Mouse (Mus musculus): ENCODE data around the gene Chid1.
A peak's percentile ranks its signal among the peaks of the same experiment; 100 is the strongest.

The Chid1 gene

DNA sequence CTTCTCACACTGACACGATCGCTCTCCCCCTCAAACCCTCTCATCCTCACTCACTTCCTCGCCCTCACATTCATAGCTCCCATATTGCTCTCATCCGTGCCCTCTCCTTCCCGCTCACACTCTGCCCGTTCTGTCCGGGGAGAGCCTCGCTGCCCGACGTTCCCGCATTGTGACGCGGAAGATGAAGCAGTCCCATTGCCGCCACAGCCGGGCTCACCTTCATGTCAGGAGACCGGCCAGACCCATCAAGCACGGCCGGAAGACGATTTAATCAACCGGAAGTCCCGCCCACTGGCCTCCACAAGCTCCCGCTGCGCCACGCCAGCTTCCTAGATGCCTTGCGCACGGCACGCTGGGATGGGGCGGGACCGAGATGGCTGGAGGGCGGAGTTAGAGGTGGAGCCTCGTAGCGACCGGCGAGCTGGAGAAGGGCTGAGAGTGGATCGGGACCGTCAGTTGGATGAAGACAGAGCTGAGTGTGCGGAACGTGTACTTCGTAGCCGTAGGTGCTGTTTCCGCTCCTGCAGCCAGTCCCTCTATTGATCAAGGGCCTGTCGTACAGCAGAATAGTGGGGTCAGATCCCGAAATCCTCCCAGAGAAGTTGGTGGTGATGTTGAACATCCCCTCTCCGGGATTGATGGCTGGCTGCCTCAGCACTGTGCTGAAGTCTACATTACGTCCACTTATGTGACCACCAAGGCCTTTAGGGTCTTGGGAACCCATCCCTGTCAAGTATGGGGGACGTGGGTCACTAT lies at the start of gene Chid1:
Gene Chid1, minus strand, starts transcription at position 302 of the 756 bp plus-strand sequence.
- peak; percentile 95 to 97 for DNase-seq (ENCODE audit: low spot score in 2 of 2)

DNA sequence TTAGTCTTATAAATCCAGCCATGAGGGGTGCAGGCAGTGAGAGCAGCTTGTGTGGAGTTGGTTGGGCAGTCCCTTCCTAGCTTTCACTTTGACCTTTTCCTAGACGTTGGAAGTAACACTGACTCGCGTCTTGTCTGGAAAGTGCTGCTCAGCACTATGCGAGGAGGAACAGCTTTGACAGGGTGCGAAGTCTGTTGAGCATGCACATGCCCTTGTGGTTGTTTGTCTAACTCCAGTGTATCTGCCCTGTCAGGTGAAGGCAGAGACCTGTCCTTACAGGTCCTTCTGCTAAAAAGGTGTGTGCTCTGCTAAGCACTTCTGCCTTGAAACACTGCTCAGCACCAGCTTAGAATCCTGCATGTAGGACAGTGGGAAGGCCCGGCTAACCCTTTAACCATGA lies 49.2 kb upstream of the Chid1 start:
- DNase-seq (ENCODE audit: low spot score in 2 of 2): no peak

DNA sequence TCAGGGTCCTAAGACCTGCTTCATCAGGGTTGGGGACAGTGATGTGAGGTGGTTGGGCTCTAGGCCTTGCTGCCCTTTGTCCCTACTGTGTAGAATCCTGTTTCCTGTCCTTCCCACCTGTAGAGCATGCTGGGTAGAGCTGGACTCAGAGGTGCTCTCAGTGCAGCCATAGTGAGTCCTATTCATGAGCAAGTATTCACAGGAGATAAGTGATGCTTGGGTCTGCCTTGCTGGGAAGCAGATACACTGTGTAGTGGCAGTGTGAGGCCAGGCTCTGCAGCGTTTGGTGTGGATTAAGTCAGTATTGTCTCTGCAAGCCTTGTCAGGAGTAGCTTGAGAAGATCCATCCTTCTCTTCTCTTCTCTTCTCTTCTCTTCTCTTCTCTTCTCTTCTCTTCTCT lies 46.2 kb upstream of the Chid1 start:
- no peak for DNase-seq (ENCODE audit: low spot score in 2 of 2)

DNA sequence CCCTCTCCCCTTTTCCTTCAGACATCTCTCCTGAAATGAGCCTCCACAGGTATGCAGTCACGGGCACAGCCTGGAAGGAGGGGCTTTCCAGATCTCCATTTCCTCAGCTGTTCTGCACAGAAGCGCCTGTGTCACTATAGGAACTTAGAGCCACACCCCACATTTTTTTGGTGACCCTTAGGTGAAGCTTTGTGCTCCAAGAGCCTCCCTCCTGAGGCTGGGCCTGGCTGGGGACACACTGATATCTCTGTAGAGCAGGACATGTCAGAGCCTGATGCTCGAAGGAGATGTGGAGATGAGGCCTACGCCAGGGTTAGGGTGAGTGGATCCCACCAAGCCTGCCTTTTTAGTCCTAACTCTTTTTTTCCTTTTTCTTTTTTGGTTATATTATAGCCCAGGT lies 45.6 kb upstream of the Chid1 start:
- DNase-seq (ENCODE audit: low spot score in 2 of 2): no peak

DNA sequence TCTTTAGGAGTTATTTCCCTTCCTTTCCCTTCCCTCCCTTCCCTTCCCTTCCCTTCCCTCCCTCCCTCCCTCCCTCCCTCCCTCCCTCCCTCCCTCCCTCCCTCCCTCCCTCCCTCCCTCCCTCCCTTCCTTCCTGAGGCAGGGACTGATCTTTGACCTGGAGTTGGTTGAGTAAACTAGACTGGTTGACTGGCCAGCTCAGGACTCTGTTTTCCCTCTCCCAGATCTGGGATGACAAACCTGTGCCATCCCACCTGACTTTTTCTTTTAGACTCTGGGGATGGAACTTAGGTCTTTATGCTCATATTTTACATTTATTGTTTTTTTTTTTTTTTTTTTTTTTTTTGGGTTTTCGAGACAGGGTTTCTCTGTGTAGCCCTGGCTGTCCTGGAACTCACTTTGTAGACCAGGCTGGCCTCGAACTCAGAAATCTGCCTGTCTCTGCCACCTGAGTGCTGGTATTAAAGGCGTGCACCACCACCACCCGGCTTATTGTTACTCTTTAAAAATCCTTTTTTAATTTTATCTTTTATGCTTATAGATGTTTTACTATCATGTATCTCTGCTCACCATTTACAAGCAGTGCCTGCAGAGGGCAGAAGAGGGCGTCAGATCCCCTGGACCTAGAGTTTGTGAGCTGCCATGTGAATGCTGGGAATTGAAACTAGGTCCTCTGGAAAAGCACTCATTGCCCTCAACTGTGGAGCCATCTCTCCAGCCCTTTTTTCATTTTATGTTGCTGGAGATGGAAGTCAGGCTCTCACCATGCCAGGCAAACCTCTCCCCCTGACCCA lies 44.6 kb upstream of the Chid1 start:
- no peak for DNase-seq (ENCODE audit: low spot score in 2 of 2)

DNA sequence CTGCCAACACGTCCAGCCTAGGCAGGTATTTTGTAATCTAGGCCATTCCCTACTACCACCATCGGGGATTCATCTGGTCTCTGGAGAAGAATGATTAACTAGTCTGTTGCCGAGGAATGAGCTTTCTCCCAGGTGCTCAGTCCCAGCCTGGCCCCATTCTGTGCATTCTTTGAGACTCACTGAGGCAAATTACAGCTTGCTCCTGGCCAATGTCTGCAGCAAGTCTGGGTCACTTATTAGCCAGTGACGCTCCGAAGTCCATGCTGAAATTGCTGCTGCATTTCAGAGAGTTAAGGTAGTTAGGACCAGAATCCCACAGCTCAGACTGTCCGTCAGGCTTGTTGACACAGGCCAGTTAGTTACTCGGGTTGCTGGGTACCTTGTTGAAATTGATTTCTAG lies 41.7 kb upstream of the Chid1 start:
- no peak for DNase-seq (ENCODE audit: low spot score in 2 of 2)

DNA sequence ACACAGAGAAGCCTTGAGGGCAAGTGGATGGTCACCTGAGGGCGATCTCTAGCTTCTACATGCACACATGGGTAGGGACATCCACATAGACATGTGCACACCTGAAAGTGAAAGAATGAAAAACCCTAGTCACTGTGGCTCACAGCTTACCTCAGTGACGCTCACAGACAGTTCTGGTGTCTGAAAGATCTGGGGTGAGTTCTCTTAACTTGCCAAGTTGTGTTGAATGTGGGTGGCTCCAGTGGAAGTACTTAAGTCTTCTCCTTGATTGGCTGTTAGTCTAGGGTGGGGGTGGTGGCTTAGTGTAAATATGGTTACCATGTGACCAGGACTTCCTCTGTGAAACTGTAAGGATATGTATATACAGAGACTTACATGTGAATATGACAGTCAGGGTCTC lies 39.3 kb upstream of the Chid1 start:
- no peak for DNase-seq (ENCODE audit: low spot score in 2 of 2)

DNA sequence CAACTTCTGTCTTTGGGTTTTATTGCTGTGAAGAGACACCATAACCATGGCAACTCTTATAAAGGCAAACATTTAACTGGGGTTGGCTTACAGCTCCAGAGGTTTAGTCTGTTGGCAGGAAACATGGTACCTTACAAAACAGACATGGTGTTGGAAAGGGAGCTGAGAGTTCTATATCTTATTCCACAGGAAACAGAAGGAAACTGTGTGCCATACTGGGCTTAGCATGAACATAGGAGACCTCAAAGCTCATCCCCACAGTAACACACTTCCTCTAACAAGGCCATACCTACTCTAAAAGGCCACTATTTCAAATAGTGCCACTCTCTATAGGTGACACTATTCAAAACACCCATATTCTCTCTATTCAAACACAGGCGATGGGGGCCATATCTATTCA lies 38.9 kb upstream of the Chid1 start:
- no peak for DNase-seq (ENCODE audit: low spot score in 2 of 2)

DNA sequence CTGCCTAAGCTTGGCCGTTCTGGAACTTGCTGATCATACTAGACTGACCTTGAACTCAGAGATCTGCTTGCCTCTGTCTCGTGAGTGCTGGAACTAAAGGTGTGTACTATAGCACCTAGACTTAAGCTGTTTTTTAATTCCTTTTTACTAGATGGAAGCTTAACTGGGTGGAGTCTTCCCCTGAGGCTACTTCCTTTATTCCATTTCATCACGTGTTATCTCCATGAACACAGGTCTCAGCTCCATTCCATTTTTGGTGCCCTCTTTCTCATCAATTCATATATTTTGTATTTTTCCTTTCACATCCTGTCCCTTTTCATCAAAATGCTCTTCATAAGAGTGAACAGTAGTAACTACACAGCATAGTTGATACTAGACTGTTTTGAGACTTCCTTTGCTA lies 38.1 kb upstream of the Chid1 start:
- DNase-seq (ENCODE audit: low spot score in 2 of 2): no peak

DNA sequence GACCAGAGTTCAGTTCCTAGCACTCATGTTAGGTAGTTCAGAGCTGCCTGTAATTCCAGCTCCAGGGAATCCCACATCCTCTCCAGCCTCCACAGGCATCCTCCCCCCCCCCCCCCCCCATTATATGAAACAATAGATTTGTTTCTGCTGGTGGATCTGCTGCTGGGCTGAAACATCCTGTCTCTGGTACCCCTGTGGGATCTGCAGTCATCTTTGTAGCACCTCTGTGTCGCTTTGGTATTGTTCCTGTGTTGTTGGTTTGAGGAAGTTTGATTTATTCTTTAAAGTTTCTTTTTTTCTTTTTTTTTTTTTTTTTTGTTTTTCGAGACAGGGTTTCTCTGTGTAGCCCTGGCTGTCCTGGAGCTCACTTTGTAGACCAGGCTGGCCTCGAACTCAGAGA lies 35.8 kb upstream of the Chid1 start:
- DNase-seq (ENCODE audit: low spot score in 2 of 2): no peak

DNA sequence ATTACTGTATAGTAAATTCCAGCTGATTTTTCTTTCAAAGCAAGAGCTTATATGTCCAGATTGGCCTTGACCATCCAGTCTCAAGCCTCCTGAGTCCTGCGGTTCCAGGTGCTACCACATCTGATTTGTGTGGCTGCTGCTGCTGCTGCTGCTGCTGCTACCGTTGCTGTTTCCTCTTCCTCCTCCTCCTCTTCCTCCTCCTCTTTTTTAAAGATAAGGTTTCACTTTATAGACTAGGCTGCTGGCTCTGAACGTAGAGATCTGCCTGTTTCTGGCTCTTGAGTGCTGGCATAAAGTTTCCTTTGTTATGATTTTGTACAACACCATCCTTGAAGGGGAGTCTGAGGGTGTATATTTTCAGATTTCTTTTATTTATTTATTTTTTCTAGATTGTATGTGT lies 34.4 kb upstream of the Chid1 start:
- no peak for DNase-seq (ENCODE audit: low spot score in 2 of 2)

DNA sequence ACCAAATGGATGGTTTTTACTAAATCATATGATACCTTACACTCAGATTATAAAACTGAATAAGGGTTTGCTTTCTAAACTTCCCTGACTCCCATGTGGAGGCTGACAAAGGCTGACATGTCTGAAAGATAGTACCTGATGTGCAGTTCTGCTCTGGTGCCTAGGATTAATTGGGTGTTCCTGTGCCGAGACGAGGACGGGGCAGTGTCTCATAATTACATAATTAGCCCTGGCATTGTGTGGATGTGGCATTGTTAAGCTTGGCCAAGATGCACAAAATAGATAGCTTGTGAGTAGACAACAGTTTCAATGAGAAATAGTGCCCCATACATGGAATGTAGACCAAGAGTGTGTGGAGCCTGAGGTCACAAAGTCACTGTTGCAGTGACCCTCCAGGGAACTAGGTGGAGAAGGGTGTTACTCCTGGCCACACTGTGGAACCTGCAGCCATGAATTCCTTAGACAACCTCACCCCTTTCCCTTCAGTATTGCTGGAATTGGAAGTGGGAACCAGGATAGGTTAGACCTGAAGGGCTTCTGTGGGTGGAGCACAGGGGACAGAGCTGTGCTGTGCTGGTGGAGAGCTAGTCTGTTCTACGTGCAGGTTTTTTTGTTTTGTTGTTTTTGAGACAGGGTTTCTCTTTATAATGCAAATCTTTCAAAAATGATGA lies 31.1 kb upstream of the Chid1 start:
- DNase-seq (ENCODE audit: low spot score in 2 of 2): no peak

DNA sequence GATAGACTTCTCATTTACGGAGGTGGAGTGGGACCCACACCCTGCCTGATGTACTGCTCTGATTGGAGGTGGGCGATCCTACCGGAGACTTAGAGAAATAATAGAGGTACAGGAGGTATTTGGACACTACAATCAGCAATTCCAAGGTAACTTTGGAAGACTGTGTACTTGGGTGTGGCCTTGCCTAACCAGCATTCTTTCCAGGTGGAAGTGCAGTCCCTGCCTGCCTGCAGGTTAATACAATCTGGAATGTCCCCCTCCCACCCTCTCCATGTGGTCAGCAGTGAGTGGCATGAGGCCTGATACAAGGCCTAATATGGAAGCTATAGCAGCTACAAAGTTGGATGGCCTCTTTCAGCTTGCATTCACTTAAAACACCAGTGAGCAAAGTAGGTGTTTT lies 30.3 kb upstream of the Chid1 start:
- DNase-seq (ENCODE audit: low spot score in 2 of 2): no peak

DNA sequence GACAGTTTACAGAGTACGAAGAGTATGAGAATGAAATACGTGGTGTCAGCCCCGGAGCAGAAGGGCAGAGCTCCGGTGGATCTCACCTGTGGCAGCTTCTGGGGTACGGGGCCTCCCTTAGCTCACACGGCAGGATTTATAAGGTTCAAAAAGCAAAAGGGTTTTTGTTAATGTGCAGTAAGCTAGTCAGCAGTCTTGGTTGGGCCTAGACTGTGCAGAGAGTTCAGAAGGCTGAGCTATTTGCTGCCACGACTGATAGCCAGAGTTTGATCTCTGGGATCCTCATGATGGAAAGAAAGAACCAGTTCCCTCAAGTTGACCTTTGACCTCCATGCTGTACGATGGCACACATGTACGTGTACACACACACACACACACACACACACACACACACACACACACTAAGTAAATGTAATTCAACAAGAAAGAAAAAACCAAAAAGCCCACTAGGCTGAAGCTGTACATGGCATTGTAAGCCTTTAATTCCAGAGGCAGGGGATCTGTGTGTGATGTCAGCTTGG lies 29.7 kb upstream of the Chid1 start:
- DNase-seq (ENCODE audit: low spot score in 2 of 2): no peak

DNA sequence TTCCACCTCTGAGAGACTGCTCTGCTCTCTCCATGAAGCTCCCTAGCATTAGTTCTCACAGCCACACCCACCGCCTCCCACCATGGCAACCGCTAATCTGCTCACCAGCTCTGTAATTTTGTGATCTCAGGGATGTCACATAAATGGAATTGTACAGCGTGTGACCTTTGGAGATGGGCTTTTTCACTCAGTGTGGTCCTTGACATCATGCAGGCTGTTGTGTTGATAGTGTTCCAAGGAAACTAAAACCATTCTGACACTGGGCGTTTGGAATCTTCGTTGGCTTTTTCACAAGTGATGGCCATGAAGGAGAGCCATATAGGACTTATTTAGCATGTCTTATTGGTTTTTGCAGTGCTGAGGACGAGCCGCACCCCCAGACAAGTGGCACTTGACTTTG lies 26.9 kb upstream of the Chid1 start:
- DNase-seq (ENCODE audit: low spot score in 2 of 2): no peak

DNA sequence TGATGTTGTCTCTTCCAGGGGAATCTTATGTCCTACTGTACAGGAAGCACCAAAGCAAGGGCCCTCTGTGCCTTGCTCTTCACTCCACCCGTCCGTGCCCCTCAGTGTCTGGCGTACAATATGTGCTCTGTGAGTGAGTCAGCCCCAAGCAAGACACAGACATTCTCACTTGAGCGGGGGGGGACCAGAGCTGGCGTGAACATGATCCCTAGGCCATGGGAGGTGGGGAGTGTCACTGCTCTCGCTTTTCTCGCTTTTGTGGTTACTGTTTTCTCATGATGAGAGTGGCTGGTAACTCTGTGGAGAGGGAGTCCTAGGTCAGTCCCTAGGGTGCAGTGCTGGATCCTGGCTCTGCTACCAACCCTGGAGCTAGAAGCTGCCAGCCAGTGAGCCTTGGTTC lies 24.9 kb upstream of the Chid1 start:
- no peak for DNase-seq (ENCODE audit: low spot score in 2 of 2)

DNA sequence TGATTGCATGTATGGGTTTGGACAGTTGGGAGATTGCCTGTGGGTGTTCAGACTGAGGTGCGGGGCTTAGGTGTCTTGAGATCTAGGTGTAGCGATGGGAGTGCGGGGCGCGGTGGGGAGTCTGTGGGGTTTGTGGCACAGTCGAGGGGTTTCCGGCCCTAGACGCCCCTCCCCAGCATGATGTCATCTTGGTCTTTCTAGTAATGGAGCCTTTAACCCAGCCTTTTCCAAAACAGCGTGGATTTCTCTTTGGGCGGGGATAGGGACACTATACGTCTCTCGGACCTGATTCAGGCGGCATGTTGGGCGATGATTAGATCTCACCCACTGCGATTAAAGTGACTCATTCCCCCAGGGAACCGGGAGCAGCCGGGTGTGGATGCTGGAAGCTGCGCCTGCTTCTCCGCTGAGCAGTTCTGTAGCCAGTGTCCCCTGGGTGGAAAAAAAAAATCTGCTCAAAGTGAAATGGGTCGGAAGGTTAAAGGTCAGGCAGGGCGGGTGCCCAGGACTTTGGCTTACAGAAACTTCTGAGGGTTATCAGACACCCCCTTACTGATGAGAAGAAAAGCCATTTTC lies 23.3 kb upstream of the Chid1 start:
- peak; percentile 40 to 45 for DNase-seq (ENCODE audit: low spot score in 2 of 2)

DNA sequence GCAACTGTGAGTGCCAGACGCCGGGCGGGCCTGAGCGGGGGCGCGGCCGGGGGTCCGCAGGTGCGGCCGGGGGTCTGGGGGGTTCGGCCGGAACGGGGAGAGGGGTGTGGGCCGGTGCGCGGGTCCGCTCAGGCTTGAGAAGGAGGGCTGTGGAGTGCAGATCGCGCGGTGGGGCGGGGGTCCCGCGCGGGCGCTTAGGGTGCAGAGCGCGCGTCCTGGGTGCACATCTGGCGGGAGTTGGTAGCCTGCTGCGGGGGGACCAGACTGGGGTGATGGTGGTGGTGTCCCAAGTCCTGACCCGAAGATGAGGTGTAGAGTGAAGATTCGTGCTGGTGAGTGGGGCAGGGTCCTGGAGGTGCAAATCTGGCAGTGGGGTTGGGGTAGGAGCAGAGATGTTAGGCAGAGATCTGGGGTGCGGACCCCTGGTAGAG lies 22.8 kb upstream of the Chid1 start:
- peak in 1 of 2 experiments; percentile 29 for DNase-seq (ENCODE audit: low spot score in 2 of 2)

DNA sequence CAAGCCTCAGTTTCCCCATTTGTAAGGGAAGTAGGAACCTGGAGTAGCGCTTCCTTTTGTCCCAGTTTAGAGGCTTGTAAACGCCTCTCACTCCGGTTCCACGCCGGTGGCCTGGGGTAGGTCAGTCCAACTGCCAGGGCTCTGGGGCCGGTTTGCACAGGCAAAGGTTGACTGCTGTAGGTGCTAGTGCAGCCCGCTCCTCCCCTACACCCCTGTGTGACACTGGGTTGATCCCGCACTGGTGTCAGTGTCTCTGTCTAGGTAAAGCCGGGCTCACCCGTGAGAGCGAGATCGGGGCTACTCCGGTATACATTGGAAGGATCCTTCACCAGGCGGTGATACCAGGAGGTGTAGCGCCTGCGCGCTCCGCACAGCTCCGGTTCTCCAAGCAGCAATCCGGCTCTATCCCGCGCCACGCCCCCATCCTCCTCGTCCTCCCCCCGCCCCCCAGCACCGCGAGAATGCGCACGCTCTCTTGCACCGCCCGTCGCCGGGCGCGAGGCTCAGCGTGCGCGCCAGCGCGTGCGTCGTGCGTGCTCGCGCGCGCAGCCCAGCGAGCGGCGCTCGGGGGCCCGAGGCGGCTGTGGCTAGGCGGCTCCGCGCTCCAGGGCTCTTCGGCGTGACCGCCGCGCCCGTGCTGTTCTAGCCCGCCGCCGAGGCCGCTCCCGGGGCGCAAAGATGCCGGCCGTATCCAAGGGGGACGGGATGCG lies 22.2 kb upstream of the Chid1 start, which contains the start of gene Ap2a2:
Gene Ap2a2, plus strand, starts transcription at position 492 of the 710 bp plus-strand sequence.
- DNase-seq (ENCODE audit: low spot score in 2 of 2): peak; percentile 77 to 88

DNA sequence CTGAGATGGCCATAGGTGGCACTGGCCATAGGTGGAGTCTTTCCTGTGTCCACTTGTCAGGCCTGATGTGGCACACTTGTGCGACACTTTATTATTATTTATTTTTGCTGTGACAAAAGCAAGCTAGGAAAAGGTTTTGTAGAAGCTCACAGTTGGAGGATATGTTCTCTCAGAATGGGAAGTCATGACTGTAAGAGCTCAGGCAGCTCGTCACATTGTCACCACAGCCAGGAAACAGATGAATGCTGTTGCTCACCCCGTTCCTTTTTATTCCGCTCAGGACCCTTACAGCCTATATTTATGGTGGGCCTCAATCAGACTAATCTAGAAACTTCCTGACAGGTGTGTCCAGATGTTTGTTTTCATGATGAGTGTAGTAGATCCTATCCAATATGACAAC lies 20.8 kb upstream of the Chid1 start:
- no peak for DNase-seq (ENCODE audit: low spot score in 2 of 2)

DNA sequence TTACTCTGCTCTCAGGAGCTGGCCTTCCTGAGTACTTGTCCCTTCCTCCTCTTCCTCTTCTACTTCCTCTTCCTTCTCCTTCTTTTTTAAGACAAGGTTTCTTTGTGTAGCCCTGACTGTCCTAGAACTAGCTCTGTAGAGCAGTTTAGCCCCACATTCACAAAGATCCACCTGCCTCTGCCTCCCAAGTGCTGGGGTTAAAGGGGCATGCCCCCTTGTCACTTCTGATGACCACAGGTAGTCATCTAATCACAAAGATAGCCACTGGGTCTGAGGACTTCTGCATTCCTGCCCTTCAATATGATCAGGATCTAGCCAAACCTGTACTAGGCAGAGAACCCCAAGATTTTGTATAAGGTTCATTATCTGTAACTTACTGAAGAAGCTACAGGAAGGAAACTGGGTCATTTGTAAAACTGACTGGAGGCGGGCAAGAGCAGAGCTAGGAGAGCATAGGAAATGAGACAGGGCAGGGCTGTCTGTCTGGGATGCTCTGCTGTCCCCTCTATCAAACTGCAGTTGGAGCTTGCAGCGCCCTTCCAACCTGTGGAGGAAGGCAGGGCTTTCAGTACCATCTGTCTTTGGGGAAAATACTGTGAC lies 20.2 kb upstream of the Chid1 start:
- DNase-seq (ENCODE audit: low spot score in 2 of 2): no peak
